Mouse (Mus musculus) urinary bladder, postnatal 4 days (tissue): ENCODE data around the gene Spag7.

Source experiments
- DNase-seq, 2 experiments: peaks; one replicate each; pipeline ENCODE4 v3.0.0; 2021 to 2022; ENCODE audit warnings: low spot score in 2 of 2

Gene Spag7

GRCm38 (mm10) chr11:70681170-70681569 lies 12.0 kb upstream of the Spag7 start:
- no peak for DNase-seq

- DNase-seq = no peak
These were observed 10.7 kb upstream of the Spag7 start for GRCm38 (mm10) chr11:70679894-70680293.

- DNase-seq = no peak
These were observed 10.1 kb upstream of the Spag7 start for GRCm38 (mm10) chr11:70679361-70679760.

GRCm38 (mm10) chr11:70678576-70678975 lies 9.4 kb upstream of the Spag7 start:
- DNase-seq = no peak

- no peak for DNase-seq
These were observed 8.9 kb upstream of the Spag7 start for GRCm38 (mm10) chr11:70678092-70678491.

GRCm38 (mm10) chr11:70674501-70674900 lies 5.3 kb upstream of the Spag7 start:
- no peak for DNase-seq

- no peak for DNase-seq
These were observed 4.8 kb upstream of the Spag7 start for GRCm38 (mm10) chr11:70674014-70674413.

- DNase-seq = no peak
These were observed 2.3 kb upstream of the Spag7 start for GRCm38 (mm10) chr11:70671333-70672047.

GRCm38 (mm10) chr11:70670483-70670882 lies 1.3 kb upstream of the Spag7 start:
- DNase-seq = no peak

GRCm38 (mm10) chr11:70669582-70670345 lies 548 bp upstream of the Spag7 start:
- peak; percentile 77 for DNase-seq

GRCm38 (mm10) chr11:70668335-70668770 lies 863 bp downstream of the Spag7 start:
- peak in 1 of 2 experiments; percentile 77 for DNase-seq

GRCm38 (mm10) chr11:70667271-70668150 lies 1.7 kb downstream of the Spag7 start:
- no peak for DNase-seq

- no peak for DNase-seq
These were observed 2.5 kb downstream of the Spag7 start for GRCm38 (mm10) chr11:70666687-70667086.

GRCm38 (mm10) chr11:70664741-70665140 lies 4.5 kb downstream of the Spag7 start:
- DNase-seq = no peak

GRCm38 (mm10) chr11:70663957-70664356 lies 5.3 kb downstream of the Spag7 start:
- no peak for DNase-seq

- no peak for DNase-seq
These were observed 6.1 kb downstream of the Spag7 start for GRCm38 (mm10) chr11:70663101-70663500.

- DNase-seq = no peak
These were observed 8.6 kb downstream of the Spag7 start for GRCm38 (mm10) chr11:70660571-70660970.

GRCm38 (mm10) chr11:70658942-70659341 lies 10.3 kb downstream of the Spag7 start:
- no peak for DNase-seq

- no peak for DNase-seq
These were observed 10.7 kb downstream of the Spag7 start for GRCm38 (mm10) chr11:70658521-70658920.

GRCm38 (mm10) chr11:70657991-70658390 lies 11.2 kb downstream of the Spag7 start:
- no peak for DNase-seq

- peak in 1 of 2 experiments; percentile 16 for DNase-seq
These were observed 11.6 kb downstream of the Spag7 start for GRCm38 (mm10) chr11:70657573-70657972.

- peak in 1 of 2 experiments; percentile 18 for DNase-seq
These were observed 12.3 kb downstream of the Spag7 start, which contains the start of gene Eno3 for GRCm38 (mm10) chr11:70656964-70657363. Gene Eno3, plus strand, starts transcription at chr11:70657202.
